Mouse (Mus musculus): ENCODE data around the gene Map2k6. TPM values are rescaled to one million over a fixed set of nuclear protein-coding genes. Genes with fewer than 3 reads are reported as not detected.

The Map2k6 gene
- polyA plus RNA-seq, 2 experiments: 2.8 to 3.6 TPM

DNA sequence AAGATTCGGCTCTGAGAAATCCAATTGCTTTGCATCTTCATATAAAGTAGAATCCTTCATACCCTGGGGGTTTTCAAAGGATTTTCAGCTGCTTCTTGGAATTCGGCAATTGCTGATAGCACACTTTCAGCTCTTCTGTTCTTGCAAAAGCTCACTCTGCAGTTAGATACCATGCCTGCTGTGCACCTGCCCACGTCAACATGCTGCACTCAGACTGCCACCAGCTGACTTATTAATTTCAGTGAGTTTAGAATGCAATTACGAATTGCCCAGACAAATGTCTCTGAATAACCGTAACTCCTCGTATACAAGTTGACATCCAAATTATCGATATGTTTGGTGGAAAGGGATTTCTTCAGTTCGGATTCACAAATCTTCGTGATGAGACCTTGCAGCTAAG is 24.9 kb upstream of the Map2k6 start:
- ATAC-seq (ENCODE audit: insufficient read depth): no peak
- no peaks in the 10 kb centered on the region for H3K36me3 ChIP-seq (replicated peaks; ENCODE audit: control insufficient read depth, insufficient read depth, low read depth)
- DNase-seq (ENCODE audit: low read depth in 3 of 3, low spot score in 3 of 3): no peak
- no peak overlapping the region for H3K4me3 ChIP-seq (ENCODE audit: insufficient read depth in 1 of 2, low read depth in 2 of 2, low read length in 2 of 2)
- no peak overlapping the region for H3K27ac ChIP-seq
- H3K27me3 ChIP-seq (ENCODE audit: control insufficient read depth, insufficient read depth, low read length): no peaks in the 10 kb centered on the region
- 67% methylated on average over 9 of the region's 9 CpGs for WGBS (ENCODE audit: insufficient replicate concordance)
- no peak for TF ChIP-seq EP300 (IDR thresholded peaks at IDR 0.05; ENCODE audit: low read depth)
- no peak for TF ChIP-seq CTCF (IDR thresholded peaks at IDR 0.05; ENCODE audit: low read depth)
- no peak overlapping the region for H3K9ac ChIP-seq (replicated peaks)
- H3K4me2 ChIP-seq (ENCODE audit: low read depth): no peak overlapping the region
- H3K9me3 ChIP-seq (ENCODE audit: control insufficient read depth, low read length): no peaks in the 10 kb centered on the region
- no peaks in the 10 kb centered on the region; a peak in 1 of 4 replicates for H3K4me1 ChIP-seq (replicated peaks; ENCODE audit: control insufficient read depth in 2 of 2, insufficient read depth in 2 of 2, low read length in 1 of 2)

GRCm38 (mm10) chr11:110379661-110380309 is 19.1 kb upstream of the Map2k6 start:
- DNase-seq (ENCODE audit: low read depth in 3 of 3, low spot score in 3 of 3) (peak in 1 of 3 experiments; percentile 30), ATAC-seq (ENCODE audit: insufficient read depth) (peak; percentile 82)
- H3K9ac ChIP-seq (replicated peaks): no peak overlapping the region
- no peaks in the 10 kb centered on the region for H3K36me3 ChIP-seq (replicated peaks; ENCODE audit: control insufficient read depth, insufficient read depth, low read depth)
- H3K9me3 ChIP-seq (ENCODE audit: control insufficient read depth, low read length): no peaks in the 10 kb centered on the region
- TF ChIP-seq EP300 (IDR thresholded peaks at IDR 0.05; ENCODE audit: low read depth) (no peak), CTCF (IDR thresholded peaks at IDR 0.05; ENCODE audit: low read depth) (no peak)
- 7% methylated on average over 20 of the region's 20 CpGs for WGBS (ENCODE audit: insufficient replicate concordance)
- H3K27ac ChIP-seq: no peak overlapping the region
- H3K4me1 ChIP-seq (replicated peaks; ENCODE audit: control insufficient read depth in 2 of 2, insufficient read depth in 2 of 2, low read length in 1 of 2): peaks cover 4 to 11% of the 10 kb centered on the region in 2 experiments; a peak in 3 of 4 replicates
- H3K4me3 ChIP-seq (ENCODE audit: insufficient read depth in 1 of 2, low read depth in 2 of 2, low read length in 2 of 2): peak overlapping the region; percentile 41 to 53
- peak overlapping the region; percentile 72 for H3K4me2 ChIP-seq (ENCODE audit: low read depth)
- no peaks in the 10 kb centered on the region for H3K27me3 ChIP-seq (ENCODE audit: control insufficient read depth, insufficient read depth, low read length)

- H3K27me3 ChIP-seq (ENCODE audit: control insufficient read depth, insufficient read depth, low read length): no peaks in the 10 kb centered on the region
- peak overlapping the region; percentile 41 to 53 for H3K4me3 ChIP-seq (ENCODE audit: insufficient read depth in 1 of 2, low read depth in 2 of 2, low read length in 2 of 2)
- DNase-seq (ENCODE audit: low read depth in 3 of 3, low spot score in 3 of 3): no peak
- peaks cover 4 to 11% of the 10 kb centered on the region in 2 experiments; a peak in 3 of 4 replicates for H3K4me1 ChIP-seq (replicated peaks; ENCODE audit: control insufficient read depth in 2 of 2, insufficient read depth in 2 of 2, low read length in 1 of 2)
- H3K9me3 ChIP-seq (ENCODE audit: control insufficient read depth, low read length): no peaks in the 10 kb centered on the region
- peak; percentile 38; the same call in 1 of the 2 replicates for ATAC-seq (ENCODE audit: insufficient read depth)
- no peak overlapping the region for H3K27ac ChIP-seq
- H3K36me3 ChIP-seq (replicated peaks; ENCODE audit: control insufficient read depth, insufficient read depth, low read depth): no peaks in the 10 kb centered on the region
- H3K9ac ChIP-seq (replicated peaks): peak overlapping the region; percentile 18
- 21% methylated on average over 15 of the region's 15 CpGs for WGBS (ENCODE audit: insufficient replicate concordance)
- peak overlapping the region; percentile 72 for H3K4me2 ChIP-seq (ENCODE audit: low read depth)
- no peak for TF ChIP-seq EP300 (IDR thresholded peaks at IDR 0.05; ENCODE audit: low read depth)
- no peak for TF ChIP-seq CTCF (IDR thresholded peaks at IDR 0.05; ENCODE audit: low read depth)
Observed at GRCm38 (mm10) chr11:110380310-110380668, 18.6 kb upstream of the Map2k6 start.

DNA sequence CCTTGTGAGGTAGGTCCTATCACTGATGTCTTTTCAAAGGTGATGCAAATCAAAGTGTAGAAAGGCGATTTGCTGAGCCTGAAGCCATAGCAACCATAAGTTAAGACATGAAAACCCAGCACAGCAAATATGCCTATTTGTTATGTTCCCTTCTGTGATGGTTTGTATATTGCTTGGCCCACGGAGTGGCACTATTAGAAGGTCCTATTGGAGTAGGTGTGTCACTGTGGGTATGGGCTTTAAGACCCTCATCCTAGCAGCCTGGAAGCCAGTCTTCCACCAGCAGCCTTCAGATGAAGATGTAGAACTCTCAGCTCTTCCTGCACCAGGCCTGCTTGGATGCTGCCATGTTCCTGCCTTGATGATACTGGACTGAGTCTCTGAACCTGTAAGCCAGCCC is 13.4 kb upstream of the Map2k6 start:
- Histone ChIP-seq H3K27ac (no peak overlapping the region), H3K36me3 (replicated peaks; ENCODE audit: control insufficient read depth, insufficient read depth, low read depth) (no peaks in the 10 kb centered on the region), H3K4me1 (replicated peaks; ENCODE audit: control insufficient read depth in 2 of 2, insufficient read depth in 2 of 2, low read length in 1 of 2) (peaks cover 0 to 1% of the 10 kb centered on the region in 2 experiments; a peak in 1 of 4 replicates), H3K4me3 (ENCODE audit: insufficient read depth in 1 of 2, low read depth in 2 of 2, low read length in 2 of 2) (no peak overlapping the region), H3K4me2 (ENCODE audit: low read depth) (no peak overlapping the region), H3K27me3 (ENCODE audit: control insufficient read depth, insufficient read depth, low read length) (no peaks in the 10 kb centered on the region), H3K9me3 (ENCODE audit: control insufficient read depth, low read length) (no peaks in the 10 kb centered on the region), H3K9ac (replicated peaks) (no peak overlapping the region)
- no peak for DNase-seq (ENCODE audit: low read depth in 3 of 3, low spot score in 3 of 3)
- 53% methylated on average over 2 of the region's 2 CpGs for WGBS (ENCODE audit: insufficient replicate concordance)
- TF ChIP-seq EP300 (IDR thresholded peaks at IDR 0.05; ENCODE audit: low read depth) (no peak), CTCF (IDR thresholded peaks at IDR 0.05; ENCODE audit: low read depth) (no peak)
- ATAC-seq (ENCODE audit: insufficient read depth): no peak

- no peak overlapping the region for H3K4me2 ChIP-seq (ENCODE audit: low read depth)
- WGBS (ENCODE audit: insufficient replicate concordance): 71% methylated on average over 3 of the region's 3 CpGs
- peaks cover 0 to 3% of the 10 kb centered on the region in 2 experiments; a peak in 1 of 4 replicates for H3K4me1 ChIP-seq (replicated peaks; ENCODE audit: control insufficient read depth in 2 of 2, insufficient read depth in 2 of 2, low read length in 1 of 2)
- H3K27me3 ChIP-seq (ENCODE audit: control insufficient read depth, insufficient read depth, low read length): no peaks in the 10 kb centered on the region
- no peak overlapping the region for H3K9ac ChIP-seq (replicated peaks)
- no peak for DNase-seq (ENCODE audit: low read depth in 3 of 3, low spot score in 3 of 3)
- TF ChIP-seq EP300 (IDR thresholded peaks at IDR 0.05; ENCODE audit: low read depth) (no peak), CTCF (IDR thresholded peaks at IDR 0.05; ENCODE audit: low read depth) (no peak)
- H3K36me3 ChIP-seq (replicated peaks; ENCODE audit: control insufficient read depth, insufficient read depth, low read depth): no peaks in the 10 kb centered on the region
- no peak overlapping the region for H3K4me3 ChIP-seq (ENCODE audit: insufficient read depth in 1 of 2, low read depth in 2 of 2, low read length in 2 of 2)
- no peak overlapping the region for H3K27ac ChIP-seq
- ATAC-seq (ENCODE audit: insufficient read depth): no peak
- H3K9me3 ChIP-seq (ENCODE audit: control insufficient read depth, low read length): no peaks in the 10 kb centered on the region
Observed at GRCm38 (mm10) chr11:110392763-110393162, 6.2 kb upstream of the Map2k6 start.
